Mouse (Mus musculus) gastrocnemius, postnatal 14 days (tissue): ENCODE measurements around the gene Gys1. TPM values are rescaled to one million over a fixed set of nuclear protein-coding genes. Genes with fewer than 3 reads are reported as not detected.
A peak's percentile ranks its signal among the peaks of the same experiment; 100 is the strongest.
"Not testable (repeated sequence)": the region's sequence is repeated elsewhere in the genome, so short reads cannot be mapped to it uniquely, and the experiment has no call there.

Source experiments
- DNase-seq: peaks from one replicate; pipeline ENCODE4 v3.0.0; 2021; ENCODE audit warnings: mixed read lengths
- intact Hi-C: fragments of 180-260 bp; cut with DNase I; formaldehyde crosslinking; loops from one replicate; pipeline ENCODE4 v1.15.1; 2025; ENCODE audit warnings: low total_unique reads
- total RNA-seq, 2 experiments: library from RNA; stranded (reverse); gene quantifications; 2 replicates each; pipeline ENCODE4 v1.2.3; 2021

Gene Gys1
- total RNA-seq, 2 experiments from 2014 or later = 167 to 213 TPM

- intact Hi-C loops = no loop called here
- DNase-seq = peak; percentile 82
Measured at GRCm38 (mm10) chr7:45451344-45451982, 16.8 kb downstream of the Gys1 start.

GRCm38 (mm10) chr7:45454971-45455370 lies 20.3 kb downstream of the Gys1 start:
- DNase-seq = no peak
- intact Hi-C loops = no loop called here

GRCm38 (mm10) chr7:45455932-45456696 lies 21.5 kb downstream of the Gys1 start:
- no peak for DNase-seq
- intact Hi-C loops = no loop called here

- intact Hi-C loops = no loop called here
- DNase-seq = no peak
Measured at GRCm38 (mm10) chr7:45456721-45457203, 22.1 kb downstream of the Gys1 start.

GRCm38 (mm10) chr7:45457204-45458060 lies 22.8 kb downstream of the Gys1 start:
- peak; percentile 24 for DNase-seq
- intact Hi-C loops = no loop called here

- peak; percentile 86 for DNase-seq
- intact Hi-C loops = no loop called here
Measured at GRCm38 (mm10) chr7:45458748-45459563, 24.3 kb downstream of the Gys1 start.

GRCm38 (mm10) chr7:45459564-45460140 lies 25.0 kb downstream of the Gys1 start, which contains the start of gene Ftl1:
TSS of gene Ftl1 (minus strand) at chr7:45459884.
- peak; percentile 97 for DNase-seq
- intact Hi-C loops = not testable (repeated sequence)

- intact Hi-C loops = no loop called here
- no peak for DNase-seq
Measured at GRCm38 (mm10) chr7:45460377-45460776, 25.7 kb downstream of the Gys1 start.

- DNase-seq = peak; percentile 69
- intact Hi-C loops = no loop called here
Measured at GRCm38 (mm10) chr7:45460860-45461314, 26.2 kb downstream of the Gys1 start.

GRCm38 (mm10) chr7:45461326-45461725 lies 26.7 kb downstream of the Gys1 start:
- intact Hi-C loops = no loop called here

GRCm38 (mm10) chr7:45461781-45462180 lies 27.1 kb downstream of the Gys1 start:
- DNase-seq = no peak
- intact Hi-C loops = no loop called here

More at GRCm38 (mm10) chr7:45461326-45461725, 26.7 kb downstream of the Gys1 start:
- DNase-seq = peak; percentile 17

- intact Hi-C loops = no loop called here
- no peak for DNase-seq
Measured at GRCm38 (mm10) chr7:45462325-45462724, 27.7 kb downstream of the Gys1 start.

- DNase-seq, intact Hi-C loops: not testable (repeated sequence)
Measured at GRCm38 (mm10) chr7:45462868-45463267, 28.2 kb downstream of the Gys1 start.

GRCm38 (mm10) chr7:45463987-45464778 lies 29.5 kb downstream of the Gys1 start:
- intact Hi-C loops = no loop called here

GRCm38 (mm10) chr7:45465112-45465511 lies 30.5 kb downstream of the Gys1 start:
- intact Hi-C loops = no loop called here
- DNase-seq = no peak

More at GRCm38 (mm10) chr7:45463987-45464778, 29.5 kb downstream of the Gys1 start:
- DNase-seq = no peak

- intact Hi-C loops = no loop called here
- DNase-seq = no peak
Measured at GRCm38 (mm10) chr7:45465549-45465948, 30.9 kb downstream of the Gys1 start.

- peak; percentile 97 for DNase-seq
Measured at GRCm38 (mm10) chr7:45466283-45467089, 31.8 kb downstream of the Gys1 start, which contains the start of gene Bax. TSS of gene Bax (minus strand) at chr7:45466898.

More at GRCm38 (mm10) chr7:45466283-45467089, 31.8 kb downstream of the Gys1 start, which contains the start of gene Bax:
- intact Hi-C loops = no loop called here
